Mouse (Mus musculus): ENCODE results near the gene Ypel3.
"Not testable (repeated sequence)": the region's sequence is repeated elsewhere in the genome, so short reads cannot be mapped to it uniquely, and the experiment has no call there.

Gene Ypel3

DNA sequence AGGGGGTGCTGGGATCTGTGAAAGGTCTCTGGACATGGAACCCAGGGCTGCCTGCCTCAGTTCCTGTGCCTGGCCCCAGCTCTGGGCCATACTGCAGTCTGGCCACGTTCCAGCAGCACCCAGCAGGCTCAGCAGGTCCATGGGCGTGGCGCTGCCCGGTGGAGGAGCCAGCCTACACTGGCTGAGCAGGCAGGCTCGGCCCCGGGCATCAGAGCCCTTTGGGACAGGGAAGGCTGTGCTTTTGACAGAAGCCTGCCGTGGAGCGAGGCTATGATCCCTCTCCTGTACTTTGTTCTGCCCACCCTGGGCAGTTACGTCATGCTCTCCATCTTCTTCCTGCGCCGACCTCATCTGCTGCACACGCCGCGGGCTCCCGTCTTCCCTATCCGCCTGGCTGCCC, 10.6 kb upstream of the Ypel3 start, which contains the start of gene Gdpd3:
TSS of gene Gdpd3 (plus strand) at position 134 of the 400 bp plus-strand sequence.
- no peak for DNase-seq (ENCODE audit: low read depth, low spot score)

DNA sequence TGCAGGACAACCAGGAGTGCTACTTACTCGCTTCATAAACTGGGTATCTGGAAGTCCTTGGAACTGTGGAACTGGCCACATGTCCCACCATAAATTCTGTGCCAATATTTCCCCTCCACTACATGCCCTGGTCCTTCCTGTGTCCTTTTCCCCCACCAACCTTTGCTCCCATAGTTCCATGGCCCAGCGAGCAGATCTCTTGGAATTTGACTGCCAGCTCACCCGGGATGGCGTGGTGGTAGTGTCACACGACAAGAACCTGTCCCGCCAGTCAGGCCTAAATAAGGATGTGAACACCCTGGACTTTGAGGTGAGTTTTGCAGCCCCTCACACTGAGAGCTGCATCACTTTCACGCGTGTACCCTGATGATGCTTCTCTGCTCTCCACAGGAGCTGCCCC, 9.8 kb upstream of the Ypel3 start:
- DNase-seq (ENCODE audit: low read depth, low spot score) = no peak

DNA sequence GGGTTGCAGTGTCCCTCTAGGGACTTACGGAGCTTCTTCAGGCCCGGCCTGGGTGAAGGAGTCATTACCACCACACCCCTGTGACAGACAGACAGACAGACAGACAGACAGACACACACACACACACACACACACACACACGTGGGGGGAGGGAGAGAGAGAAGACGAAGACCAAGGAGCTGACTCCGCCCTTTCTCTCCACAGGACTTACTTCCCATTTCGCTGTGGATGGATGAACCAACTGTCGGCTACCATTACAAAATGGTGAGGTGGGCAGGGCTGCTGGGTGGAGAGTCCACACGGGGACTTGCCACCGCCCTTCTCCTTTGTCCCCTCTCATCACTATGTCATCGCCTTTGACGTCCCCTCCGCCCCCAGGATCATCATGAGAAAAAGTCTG, 6.0 kb upstream of the Ypel3 start:
- DNase-seq (ENCODE audit: low read depth, low spot score) = no peak

DNA sequence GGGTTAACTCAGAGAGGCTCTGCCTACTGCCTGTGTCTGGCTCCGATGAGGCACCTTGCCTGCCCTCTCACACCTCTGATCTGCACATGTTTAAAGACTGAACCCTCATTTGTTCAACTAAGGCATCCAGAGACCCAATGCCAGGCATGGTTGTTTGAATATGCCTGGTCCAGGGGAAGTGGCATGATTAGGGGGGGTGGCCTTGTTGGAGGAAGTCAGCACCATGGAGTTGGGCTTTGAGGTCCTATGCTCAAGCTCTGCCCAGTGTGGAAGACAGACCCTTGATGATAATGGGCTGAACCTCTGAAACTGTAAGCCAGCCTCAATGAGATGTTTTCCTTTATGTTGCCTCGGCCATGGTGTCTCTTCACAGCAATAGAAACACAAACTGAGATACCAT, 3.4 kb upstream of the Ypel3 start:
- no peak for DNase-seq (ENCODE audit: low read depth, low spot score)

- no peak for DNase-seq (ENCODE audit: low read depth, low spot score)
Observed at GRCm38 (mm10) chr7:126774463-126774862, 2.3 kb upstream of the Ypel3 start.

DNA sequence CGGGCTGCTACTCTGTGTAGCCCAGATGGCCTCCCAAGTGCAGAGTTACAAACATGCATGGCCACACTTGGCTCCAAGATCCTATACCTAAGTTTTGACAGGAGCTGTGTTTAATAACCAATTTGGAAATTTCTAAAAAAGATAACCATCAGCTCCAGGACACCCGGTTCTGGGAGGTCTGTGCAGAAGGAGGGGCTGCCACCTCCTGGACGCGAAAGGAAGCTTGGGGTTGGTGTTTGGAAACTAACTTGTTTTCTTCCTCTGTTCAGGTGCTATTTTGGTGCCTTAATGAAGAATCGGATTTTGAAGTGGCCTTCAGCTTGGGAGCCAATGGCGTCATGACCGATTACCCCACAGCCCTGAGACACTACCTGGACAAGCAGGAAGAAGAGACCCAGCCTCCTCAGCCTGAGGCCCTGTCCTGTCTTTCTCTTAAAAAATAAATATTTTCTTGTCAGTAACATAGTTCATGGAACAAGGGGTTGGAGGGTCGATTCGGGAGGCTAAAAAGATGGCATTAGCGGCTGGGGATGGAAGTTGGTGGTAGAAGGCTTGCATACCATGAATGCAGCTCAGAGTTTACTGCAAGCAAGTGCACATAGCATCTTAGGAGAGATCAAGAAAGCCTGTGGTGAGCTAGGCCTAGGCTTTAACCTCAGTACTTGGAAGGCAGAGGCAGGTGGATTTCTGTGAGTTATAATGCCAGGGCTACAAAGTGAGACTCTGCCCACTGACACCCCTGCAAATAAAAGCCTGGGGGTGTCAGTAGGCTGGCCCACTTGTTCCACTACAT, 1.4 kb upstream of the Ypel3 start:
- DNase-seq (ENCODE audit: low read depth, low spot score) = no peak

GRCm38 (mm10) chr7:126775978-126776234, 849 bp upstream of the Ypel3 start:
- no peak for DNase-seq (ENCODE audit: low read depth, low spot score)

DNA sequence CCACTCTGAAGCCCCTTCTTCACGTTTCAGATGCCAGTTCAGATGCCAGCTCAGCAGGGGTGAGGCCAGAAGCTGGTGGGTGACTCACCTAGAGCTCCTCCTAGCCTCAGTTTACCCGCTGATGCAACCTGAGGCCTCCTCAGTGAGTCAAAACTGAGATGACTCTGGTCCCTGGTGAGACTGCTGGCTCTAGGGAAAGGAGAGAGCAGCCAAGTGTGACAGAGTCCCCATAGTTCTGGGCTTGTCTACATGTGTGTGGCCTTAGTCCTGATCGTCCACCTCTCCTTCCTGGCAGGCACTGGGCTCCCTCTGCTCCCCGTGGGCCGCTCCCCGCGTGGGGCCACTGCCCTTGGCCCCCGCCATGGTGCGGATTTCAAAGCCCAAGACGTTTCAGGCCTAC, 721 bp downstream of the Ypel3 start:
- DNase-seq (ENCODE audit: low read depth, low spot score) = no peak

DNA sequence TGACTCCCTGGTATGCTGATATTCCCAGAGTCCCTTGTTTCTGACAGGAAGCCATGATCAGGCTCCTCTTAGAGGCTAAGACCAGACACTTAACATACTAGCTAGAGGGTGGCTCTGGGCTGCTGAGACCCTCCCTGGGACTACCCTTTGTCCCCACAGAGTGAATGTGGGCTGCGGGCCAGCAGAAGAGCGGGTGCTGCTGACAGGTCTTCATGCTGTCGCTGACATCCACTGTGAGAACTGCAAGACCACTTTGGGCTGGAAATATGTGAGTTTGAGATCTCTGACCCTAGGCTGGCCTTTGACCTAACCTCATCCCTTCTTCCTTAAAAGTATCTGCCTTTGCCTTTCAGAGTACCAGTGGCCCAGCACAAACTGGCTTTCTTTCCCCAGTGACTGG, 1.4 kb downstream of the Ypel3 start:
- no peak for DNase-seq (ENCODE audit: low read depth, low spot score)

DNA sequence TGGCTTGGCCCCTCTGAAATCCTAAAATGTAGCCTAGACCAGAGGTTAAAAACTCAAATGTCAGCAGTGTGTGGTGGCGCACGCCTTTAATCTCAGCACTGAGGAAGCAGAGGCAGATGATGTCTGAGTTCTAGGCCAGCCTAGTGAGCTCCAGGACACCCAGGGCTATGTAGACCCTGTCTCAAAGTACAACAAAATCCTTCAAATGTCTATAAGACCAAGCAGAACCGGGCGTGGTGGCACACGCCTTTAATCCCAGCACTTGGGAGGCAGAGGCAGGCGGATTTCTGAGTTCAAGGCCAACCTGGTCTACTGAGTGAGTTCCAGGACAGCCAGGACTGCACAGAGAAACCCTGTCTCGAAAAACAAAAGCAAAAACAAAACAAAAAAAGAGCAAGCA, 2.3 kb downstream of the Ypel3 start:
- not testable (repeated sequence) for DNase-seq (ENCODE audit: low read depth, low spot score)

DNA sequence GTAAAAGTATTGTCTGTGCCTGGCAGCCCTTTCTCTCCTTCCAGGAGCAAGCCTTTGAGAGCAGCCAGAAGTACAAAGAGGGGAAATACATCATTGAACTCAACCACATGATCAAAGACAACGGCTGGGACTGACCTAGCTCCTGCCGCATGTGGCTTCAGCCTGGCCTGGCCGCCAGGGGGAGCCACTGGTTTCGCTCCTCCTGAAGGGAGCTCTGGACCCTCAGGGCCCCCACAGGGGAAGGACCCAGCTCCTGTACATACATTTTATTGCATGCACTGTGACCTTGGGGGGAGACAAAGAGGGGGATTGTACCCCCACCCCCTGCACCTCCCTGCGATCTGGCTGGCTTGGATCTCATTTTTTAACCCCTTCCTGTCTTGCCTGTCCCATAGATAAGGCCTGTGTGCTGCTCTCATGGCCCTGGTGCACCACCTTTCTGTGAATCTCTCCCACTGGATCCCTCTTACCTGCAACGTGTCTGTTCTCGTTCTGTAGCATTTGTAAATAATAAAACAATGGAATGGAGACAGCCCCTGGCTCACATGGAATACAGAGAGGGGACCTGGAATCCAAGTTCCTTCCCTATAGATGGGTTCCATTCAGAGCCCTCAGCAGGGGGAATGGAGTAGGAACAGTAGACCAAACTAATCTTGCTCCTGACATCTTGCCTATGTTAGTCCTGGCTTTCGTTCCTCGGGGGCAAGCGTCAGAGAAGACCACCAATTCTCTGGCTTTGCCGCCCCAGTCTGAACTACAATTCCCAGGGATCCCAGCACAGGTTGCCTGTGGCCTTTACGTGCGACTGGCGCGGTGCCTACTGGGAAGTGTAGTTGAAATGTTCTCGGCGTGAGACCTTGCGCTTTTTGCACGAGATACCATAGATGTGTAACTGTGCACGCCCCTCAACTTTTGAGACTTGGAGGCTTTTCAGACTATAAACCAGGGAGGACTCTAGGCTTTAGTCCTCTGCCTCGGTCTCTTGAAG, 3.5 kb downstream of the Ypel3 start:
- peak; percentile 84 for DNase-seq (ENCODE audit: low read depth, low spot score)

- no peak for DNase-seq (ENCODE audit: low read depth, low spot score)
Observed at GRCm38 (mm10) chr7:126780971-126781635, 4.3 kb downstream of the Ypel3 start, which contains the start of gene Tbx6. TSS of gene Tbx6 (plus strand) at chr7:126781483.

DNA sequence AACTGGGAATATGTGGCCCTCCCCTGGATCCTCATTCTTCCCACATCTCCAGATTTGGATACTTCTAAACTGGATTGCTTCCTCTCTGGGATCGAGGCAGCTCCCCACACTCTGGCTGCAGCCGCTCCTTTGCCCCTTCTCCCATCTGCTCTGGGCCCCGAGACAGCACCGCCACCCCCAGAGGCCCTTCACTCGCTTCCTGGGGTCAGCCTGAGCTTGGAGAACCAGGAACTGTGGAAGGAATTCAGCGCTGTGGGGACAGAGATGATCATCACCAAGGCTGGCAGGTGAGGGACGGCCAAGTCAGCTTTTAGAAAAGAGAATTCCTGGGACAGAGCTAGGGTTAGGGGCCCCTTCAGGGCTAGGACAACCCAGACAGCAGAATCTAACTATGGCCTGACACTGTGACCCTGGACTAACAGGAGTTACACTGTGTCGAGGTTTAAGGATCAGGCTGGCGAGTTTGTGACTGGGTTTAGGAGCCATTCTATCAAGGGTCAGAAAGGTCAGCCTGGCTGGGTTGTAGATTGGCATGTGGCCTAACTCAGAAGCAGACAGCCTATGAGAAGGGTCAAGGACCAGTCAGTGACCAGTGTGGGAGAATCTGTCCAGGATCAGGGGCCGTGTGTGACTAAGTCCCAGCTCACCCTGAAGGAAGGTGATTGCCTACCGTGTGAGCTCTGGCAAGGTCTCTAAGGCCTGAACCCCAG, 5.1 kb downstream of the Ypel3 start:
- DNase-seq (ENCODE audit: low read depth, low spot score) = no peak

DNA sequence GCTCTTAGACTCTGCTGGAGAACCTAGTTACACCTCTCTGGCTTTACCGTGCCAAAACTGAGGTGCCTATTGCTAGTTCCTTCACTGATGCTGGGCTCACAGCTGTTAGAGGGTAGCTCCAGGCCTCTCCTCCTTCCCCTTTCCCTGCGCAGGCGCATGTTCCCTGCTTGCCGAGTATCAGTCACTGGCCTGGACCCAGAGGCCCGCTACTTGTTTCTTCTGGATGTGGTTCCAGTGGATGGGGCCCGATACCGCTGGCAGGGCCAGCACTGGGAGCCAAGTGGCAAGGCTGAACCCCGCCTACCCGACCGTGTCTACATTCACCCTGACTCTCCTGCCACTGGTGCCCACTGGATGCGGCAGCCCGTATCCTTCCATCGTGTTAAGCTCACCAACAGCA, 5.9 kb downstream of the Ypel3 start:
- DNase-seq (ENCODE audit: low read depth, low spot score) = no peak

DNA sequence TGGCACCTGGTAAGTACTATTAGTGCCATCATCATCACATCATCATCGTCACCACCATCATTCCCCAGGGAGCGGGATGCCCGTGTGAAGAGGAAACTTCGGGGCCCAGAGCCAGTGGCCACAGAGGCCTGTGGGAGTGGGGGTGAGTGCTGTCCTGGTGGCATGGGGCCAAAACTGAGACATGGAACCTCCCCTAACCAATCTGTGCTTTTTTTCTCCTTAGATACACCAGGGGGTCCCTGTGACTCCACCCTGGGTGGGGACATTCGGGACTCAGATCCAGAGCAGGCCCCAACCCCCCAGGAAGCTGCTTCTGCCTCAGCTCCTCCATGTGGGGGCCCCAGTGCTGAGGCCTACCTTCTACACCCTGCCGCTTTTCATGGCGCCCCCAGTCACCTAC, 7.7 kb downstream of the Ypel3 start:
- no peak for DNase-seq (ENCODE audit: low read depth, low spot score)

DNA sequence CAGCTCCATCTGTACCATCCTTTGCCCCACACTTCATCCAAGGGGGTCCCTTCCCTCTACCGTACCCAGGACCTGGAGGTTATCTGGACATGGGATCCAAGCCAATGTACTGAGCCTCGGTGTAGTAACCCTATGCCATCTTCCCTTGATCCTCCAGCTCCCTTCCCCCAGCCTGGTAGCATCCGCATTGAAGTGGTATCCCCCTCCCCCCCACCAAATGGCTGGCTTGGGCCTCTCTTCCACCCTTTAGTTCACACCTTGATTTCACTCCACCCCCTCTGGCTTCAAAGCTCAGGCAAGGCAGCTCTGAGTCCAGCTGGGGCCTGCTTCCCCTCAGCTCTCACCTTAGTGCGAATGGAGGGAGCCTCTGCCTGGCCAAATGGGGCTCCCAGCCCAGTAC, 8.3 kb downstream of the Ypel3 start:
- DNase-seq (ENCODE audit: low read depth, low spot score) = no peak

- no peak for DNase-seq (ENCODE audit: low read depth, low spot score)
Observed at GRCm38 (mm10) chr7:126786142-126786541, 9.4 kb downstream of the Ypel3 start.

- no peak for DNase-seq (ENCODE audit: low read depth, low spot score)
Observed at GRCm38 (mm10) chr7:126789141-126789540, 12.4 kb downstream of the Ypel3 start.

DNA sequence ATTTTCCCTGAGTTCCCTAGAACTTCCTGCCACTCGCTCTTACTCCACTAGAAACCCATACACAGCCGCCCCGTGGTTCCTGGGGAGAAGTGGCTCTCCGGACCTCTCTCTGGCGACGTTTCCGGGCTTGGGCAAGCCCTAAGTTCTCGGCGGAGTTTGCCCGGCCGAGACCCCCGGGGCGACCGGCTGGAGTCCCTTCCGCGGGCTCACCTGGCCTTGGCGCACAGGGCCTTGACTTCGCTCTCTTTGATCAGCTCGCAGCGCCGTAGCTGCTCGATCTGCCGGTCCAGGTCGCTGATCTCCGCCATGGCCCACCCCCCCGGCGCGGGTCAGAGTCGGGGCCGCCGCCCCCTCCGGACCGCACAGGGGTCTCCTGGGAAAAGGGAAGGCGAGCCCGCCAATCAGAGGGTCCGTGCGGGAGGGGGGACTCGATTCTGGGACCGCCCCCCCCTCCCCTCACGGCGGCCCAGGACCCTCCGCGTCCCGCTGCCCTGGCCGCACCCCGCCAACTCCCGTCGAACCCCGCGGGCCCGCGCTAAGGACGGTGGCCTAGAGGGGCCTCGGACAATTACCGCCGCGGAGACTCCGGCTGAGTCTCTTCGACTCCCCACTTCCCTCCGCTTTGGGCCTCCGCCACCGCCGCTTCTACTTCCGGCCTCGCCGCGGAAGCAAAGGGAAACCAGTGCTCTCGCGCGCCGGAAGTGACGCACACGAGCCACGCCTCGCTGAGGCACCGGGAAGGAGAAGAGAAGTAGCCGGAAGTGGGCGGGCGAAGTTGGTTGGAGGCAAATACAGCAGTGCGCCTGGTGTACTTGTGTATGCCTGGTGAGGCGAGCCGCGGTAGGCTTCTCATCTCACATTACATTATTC, 15.3 kb downstream of the Ypel3 start, which contains the start of gene Ppp4c:
TSS of gene Ppp4c (minus strand) at position 646 of the 870 bp plus-strand sequence.
- peak; percentile 93 for DNase-seq (ENCODE audit: low read depth, low spot score)

- no peak for DNase-seq (ENCODE audit: low read depth, low spot score)
Observed at GRCm38 (mm10) chr7:126792721-126793443, 16.1 kb downstream of the Ypel3 start.

Measured in brain, embryonic 18.5 days (tissue).